Mouse (Mus musculus) urinary bladder, postnatal 25 days (tissue): ENCODE data around the gene Samd5.

Experiments
- DNase-seq: peaks from one replicate; pipeline ENCODE4 v3.0.0; 2022; ENCODE audit warnings: low spot score

Gene Samd5

DNA sequence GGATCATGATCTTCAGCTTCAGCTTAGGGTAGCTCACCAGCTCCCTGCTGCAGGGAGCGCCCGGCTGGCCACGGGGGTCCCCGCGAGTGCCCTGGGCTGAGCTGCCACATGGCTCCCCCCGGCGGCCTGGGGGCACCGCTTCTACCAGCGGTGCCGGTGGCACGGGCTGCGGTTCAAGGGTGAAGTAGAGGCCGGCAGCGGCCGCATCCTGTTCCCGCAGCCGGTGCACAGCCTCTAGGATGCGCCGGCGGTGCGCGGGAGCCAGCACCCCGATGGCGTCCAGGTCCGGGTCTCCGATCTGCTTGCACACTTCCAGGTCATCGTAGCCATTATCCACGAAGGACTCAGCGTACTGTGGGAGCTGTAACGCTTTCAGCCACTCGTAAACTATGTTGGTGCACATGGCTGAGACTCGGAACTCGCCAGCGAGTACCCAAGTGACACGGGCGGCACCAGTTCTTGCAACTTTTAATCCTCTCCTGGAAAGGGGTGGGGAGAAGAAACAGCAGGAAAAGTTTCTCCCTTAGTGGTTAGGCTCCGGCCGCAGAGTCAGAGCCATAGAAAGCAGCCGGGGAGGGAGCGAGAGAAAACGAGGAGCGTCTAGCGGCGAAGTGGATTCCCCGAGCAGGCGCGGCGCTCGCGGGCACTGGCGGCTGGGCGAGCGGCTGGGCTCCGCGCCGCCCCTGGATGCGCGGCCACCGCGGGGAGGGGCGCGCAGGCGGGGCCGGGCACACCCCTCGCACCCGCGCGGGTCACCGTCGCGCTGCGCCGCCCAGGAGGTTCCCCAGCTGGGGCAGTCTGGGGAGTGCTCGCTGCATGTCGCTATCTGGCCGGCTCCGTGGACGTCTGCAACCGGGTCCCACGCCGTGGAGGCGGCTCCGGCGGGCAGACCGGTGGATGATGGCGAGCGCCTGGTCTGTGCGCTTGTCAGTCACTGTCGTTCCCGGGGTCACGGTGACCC lies at the start of gene Samd5:
Gene Samd5 (minus strand): TSS at position 648 of the 961 bp plus-strand sequence.
- DNase-seq: peak; percentile 43

DNA sequence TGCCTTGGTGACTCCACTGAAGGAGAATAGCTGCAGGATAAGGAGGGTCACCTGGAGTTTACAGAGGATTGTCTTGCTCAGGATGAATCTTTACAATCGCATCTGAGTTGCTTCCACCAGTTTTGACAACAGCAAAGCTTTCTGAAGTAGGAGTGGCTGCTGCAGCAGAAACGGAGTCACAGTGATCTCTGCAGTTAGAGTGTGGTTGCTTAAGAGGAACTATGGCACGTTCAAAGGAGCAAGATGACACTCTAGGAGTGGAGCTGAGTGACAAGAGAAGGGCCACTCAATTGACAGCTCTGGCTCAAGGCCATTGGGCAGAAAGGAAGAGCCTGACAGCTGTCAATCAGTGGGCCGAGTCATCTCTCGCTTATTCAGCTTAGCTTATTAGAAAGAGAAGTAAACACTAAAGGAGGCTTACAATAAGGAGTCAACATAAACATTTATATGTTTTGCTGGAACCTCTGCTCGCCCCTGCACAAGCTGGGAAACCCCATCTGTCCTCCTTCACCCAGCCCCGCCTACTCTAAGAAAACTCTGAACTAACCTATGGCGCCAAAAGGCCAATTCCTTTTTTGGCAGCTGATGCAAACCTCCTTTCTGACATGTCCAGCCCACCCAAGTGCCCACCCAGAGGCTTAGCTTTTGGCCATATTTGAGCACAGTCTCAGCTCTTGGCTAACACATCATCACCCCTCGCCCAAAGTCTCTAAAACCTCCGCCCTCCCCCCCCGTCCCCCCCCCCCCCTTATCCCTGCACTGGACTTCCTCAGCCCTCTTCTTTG lies 47.7 kb upstream of the Samd5 start:
- no peak for DNase-seq

DNA sequence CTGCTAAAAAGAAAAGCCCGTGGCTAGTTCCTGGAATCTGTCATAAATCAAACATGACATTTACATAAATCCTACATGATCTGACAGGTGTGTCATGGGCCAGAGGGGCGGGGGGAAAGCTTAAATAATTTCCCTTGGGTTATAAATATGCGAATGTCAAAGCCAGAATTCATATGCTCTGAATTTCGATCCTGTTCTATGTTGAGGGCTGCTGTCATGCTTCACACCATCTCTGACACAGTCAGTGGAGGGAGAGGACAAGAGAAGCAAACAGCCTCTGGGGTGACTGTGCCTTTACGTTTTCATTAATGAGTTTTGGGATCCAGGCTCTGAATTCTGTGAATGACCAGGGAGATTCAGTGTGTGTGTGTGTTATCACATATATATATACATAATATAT lies 45.0 kb upstream of the Samd5 start:
- DNase-seq: no peak

DNA sequence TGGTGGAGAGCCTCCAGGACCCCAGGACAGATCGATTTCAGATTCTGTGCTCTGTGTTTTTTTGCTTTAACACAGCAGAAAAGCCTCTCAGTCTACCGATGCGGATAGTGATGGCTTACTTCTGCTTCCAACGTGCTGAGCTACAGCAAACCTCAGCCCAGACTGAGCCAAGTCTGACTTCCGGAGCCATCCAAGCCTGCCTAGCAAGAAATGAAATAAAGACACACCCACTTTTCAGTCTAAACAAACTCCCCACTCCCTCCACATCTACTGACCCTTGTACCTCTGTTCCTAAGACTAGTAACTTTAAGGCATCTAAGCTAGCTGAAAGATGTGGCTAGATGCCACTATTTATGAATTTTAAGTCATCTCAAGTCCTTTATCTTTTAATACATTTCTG lies 43.1 kb upstream of the Samd5 start:
- DNase-seq: no peak

DNA sequence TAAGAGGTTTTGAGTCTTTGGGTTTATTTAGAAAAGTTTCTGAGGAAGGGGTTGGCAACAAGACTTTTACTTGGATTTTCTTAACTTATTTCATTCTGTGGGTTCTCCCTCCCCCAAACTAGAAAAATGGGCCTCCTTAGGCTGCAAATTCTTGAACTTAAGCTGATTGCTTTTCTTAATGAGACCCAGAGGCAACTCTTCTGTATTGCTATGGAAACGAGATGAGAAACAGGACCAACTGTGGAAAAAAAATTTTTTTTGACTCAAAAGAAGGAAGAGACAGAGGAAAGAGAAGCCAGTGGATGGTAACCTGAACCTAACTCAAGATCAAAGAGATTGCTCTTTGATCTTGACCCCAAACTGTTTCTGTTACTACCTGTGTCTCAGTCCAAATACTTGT lies 29.9 kb upstream of the Samd5 start:
- no peak for DNase-seq

DNA sequence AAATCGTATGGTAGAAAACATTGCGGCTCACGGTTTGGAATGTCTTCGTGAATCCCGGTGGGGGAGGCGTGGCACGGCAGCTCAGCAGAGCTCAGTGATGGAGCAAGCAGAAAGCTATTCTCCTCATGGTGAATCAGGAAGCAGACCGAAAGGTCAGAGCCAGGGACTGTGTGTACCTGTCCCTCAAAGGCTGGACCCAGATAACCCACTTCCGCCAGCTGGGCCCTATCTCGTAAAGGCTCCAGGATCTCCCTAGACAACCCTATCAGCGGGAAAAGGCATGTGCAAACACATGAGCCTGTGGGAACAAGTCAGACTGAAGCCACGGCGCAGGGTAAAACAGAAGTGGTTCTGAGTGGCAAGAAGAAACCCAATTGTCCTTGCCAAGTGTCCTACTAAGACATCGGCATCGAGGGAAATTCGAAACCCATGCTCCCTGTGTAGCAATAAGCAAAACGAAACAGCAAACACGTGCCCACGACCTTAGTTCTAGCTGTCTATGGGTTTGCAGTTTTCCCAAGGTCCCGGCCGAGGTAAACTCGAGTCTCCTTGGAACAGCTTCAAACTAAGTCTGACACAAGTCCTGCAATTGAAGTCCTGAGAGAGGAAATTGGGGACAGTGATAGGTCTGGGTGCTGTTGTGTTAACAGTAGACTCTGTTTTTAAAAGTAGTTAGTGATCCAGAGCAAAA lies 24.2 kb upstream of the Samd5 start:
- peak; percentile 23 for DNase-seq

DNA sequence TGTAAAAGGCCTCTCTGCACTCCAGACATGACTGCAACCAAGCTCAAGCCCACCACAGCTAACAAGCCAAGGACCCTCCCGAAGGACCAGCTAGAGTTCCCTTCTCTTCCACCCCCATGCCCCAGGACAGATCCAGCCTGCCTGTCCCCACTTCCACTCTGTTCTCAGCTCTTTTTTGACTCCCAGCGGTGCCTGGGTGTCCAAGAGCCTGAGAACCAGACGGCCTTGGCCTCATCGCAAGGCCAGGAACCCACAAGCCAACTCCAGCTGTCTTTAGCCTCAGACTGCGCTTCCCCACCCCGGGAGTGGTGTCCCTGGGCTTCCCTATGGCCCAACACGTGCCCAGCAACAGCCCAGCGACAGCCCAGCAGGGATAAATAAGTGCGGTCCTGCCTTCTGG lies 23.1 kb upstream of the Samd5 start:
- no peak for DNase-seq

DNA sequence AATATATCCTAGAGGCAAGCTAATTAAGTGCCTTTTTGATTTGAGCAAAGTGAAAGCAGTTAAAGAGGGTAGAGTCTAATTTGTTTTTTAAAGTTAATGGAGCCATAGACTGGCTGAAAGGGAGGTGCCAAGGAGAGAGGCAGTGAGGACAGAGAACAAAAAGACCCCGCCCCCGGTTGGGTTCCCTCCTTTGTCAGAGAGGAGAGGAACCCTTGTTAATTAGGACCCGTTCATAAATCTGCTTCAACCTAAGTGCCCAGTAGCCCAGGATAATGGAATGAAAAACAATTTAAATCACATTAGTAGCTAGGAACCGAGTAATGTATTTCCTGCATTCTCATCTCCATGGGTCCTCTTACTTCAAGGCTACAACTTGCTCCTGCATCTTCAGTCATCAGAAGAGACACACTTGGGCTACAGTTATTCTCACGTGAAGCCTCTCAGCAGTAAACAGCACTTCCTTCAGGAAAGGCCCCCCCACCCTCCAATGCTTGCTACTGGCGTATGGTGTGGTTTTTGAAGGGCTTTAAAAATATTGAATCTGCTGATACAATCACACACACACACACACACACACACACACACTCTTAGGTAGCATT lies 21.6 kb upstream of the Samd5 start:
- no peak for DNase-seq

DNA sequence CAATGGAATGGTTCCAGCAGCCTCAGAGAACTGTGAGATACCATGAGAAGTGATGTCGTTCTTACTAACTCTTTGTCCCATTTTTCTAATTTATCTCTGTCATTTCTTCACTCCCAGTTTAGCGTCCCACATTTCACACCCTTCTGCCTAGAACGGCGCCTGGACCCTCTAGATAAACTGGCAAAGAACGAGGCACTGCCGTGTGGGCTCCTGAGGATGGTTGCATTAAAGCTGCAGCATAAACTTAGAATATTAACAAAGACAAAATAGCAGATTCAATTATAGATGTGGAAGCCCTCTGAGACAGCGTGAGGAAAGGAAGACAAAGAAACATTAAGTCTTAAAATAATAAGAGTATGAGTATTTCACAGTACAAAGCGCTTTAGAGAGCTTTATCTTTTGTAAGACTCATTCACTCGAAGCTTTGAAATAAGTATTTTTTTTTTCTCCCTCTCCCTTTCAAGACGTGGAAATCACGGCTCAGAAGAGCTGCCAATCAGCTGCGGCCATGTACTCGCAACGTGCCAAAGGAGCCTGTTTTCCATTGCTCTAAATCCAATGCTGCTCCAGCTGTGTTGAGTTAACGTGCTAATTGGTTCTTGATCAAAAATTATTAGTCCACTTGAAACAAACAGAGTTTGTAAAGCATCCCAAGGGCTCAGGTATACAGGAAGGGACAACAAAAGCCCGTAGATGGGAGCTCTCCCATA lies 19.1 kb upstream of the Samd5 start:
- DNase-seq: no peak

DNA sequence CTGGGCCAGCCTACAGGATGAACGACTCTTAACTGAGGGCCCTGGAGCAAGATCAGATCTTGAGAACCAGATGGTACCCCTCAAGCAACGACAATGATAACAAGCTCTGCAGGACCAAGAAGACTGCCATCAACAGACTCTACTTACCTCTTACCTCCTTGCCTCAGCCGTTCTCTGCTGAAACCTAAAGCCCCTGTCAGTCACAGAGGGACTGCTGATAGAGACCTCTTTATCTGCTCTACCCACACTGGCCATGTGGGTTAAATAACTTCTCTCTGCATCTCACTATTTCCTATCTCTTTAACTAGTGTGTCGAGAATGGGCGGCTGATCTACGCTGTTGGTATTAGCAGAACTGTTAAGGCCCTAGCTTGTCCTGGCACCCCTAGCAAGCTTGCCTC lies 5.9 kb upstream of the Samd5 start:
- DNase-seq: no peak

DNA sequence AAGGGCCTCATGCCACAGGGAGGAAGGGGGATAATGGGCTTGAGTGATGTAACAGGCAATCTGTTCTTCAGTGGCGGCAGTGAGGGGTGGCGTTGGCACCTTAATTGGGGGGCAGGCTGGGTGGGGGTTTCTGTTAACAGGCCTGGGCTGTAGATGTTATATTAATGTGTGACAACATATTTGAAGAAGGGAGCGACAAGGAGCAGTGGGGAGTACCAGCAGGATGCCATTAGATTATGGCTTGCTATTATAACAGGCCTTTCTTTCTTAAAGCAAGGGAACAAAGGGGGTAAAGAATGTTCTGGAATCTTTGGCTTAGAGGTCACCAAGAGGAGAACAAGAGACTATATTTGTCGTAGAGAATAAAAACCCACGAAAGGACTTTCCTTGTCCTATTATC lies 4.9 kb upstream of the Samd5 start:
- DNase-seq: no peak

DNA sequence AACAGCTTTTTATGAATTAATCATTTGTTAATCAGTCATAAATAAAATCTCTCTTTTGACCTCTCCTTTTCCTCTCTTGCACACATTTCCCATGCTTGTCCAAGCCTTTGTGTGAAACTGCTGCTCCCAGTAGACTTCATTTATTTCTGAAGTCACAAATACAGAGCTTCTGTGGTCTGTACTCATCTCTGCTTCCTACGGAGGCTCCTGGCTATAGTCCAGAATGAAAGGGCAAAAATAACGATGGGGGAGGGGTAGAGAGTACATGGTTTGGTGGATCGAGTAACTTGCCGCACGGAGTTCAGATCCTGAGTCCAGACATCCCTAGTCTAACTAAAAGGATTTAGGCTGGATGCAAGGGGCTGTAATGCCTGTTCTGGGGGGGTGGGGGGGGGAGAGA lies 3.1 kb upstream of the Samd5 start:
- DNase-seq: no peak

DNA sequence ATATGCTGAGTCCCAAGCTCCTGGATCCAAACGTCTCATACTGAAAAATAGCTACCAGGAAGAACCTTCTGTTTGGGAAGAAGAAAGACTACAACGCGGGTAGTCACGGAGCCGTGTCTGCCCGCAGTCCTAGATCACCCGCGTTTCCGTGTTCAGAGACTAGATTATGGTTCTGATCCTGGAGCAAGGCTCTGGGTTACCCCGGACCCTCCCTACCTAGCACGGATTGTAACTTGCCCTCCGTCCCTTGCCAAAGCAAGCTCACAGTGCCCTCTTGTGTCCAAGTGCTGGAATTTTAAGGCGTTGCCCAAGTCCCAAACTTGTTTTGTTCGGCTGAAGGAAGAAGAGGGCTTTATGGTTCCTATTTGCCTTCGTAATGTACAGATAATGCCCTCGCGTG lies 1.9 kb upstream of the Samd5 start:
- peak; percentile 61 for DNase-seq

DNA sequence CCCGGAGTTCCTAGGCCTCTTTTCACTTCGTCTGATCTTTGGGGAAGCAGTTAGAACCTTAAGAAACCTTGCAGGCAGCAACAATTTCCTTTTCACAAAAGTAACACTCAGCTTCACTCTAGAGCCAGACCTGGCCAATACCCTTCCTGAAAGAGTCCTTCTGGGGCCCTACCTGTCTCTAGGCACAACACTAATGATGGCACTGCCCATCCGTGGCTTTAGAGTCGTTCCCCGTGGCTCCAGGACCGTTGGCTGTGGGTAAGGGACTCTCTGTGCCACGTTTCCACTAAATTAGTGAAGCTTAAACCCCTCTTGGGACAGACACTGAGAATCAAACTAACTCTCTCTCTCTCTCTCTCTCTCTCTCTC lies 1.4 kb upstream of the Samd5 start:
- no peak for DNase-seq

DNA sequence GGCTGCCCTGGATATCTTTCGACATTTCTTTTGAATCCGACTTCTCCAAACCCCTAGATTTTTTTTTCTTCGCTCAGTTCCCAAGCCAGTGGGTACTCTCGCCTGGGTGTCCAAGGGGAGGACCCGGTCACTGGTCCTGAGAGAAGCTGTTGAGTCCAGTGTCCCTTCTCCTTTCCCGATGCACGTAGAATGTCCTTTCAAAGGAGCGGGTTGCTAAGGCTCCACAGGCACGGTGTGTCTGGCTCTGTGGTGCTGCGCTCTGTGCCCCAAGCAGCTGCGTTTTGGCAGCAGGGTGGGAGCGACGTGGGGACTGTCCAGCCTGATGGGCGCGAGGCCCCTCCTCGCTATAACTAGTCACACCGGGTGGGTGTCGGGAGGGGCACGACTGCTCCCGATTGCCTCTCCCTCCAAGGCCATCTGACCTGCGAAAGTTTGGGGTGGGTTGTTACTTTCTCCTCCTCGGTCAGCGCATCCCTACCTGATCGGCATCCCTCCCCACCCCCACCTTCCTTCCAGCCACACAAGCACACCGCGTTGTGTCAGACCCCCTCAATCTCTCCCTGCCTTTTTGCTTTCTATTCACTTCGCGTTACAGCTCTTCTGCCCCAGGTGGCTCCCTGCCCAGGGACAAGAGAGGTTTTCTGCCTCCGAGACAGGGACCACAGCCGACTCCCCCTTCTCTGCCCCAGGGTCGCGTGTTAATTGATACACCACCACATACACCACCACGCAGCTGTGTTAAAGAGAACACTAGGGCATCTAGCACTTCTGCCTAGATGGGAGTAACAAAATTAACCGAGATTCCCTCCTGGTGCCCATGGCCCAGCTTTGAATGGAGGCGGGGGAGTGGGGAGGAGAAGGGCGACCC lies 776 bp upstream of the Samd5 start:
- no peak for DNase-seq

DNA sequence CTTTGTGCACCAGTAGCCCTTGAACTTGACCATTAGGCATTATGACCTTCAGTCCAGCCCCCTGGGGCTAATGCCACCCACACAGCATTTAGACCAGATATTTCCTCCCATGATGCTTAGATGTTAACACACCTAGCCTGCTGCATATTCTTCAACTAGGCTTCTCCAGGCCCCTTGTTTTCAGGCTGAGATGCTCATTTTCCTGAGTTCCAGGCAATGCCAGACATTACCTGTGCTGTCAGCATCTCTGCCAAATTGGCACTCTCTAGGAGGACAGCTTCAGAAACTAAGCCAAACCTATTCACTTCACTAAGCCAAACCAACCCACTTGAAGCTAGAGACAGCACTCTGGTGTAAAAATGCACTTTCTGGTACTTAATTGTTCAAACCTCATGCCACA lies 1.7 kb downstream of the Samd5 start:
- no peak for DNase-seq

DNA sequence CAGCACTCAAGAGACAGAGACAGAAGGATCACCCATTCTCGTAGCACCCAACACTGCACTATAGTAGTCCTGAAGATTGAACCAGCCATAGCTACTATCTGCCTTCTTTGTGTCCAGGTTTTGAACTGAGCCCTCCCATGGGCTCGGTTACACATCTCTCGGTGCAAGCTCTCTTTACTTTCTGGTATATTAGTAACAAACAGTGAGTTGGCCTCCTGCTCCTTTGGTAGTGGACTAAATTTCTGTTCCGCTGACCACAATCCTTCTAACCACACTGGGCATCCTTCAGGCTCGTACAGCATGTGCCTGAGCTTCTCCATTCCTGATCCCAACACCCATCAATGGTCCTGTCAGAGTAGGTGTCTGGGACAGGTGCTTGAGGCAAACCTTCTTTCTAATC lies 2.3 kb downstream of the Samd5 start:
- DNase-seq: no peak

DNA sequence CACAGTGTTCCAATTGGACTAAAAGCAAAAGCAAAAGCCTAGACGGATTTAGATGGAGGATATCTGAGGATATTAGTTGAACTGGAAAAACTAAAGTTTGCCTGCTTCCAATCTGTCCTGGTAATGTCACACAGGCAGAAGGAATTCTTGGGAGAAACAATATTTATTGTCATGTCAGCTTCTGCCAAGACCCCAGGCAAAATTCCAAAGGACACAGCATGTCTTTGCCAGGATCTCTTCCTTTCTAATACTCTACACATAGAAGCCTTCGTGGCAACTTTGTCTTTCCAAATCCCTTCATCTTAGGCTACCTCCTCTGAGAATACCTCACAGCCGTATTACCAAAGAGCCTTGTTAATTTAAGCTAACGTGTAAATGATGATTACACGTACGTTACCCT lies 4.7 kb downstream of the Samd5 start:
- no peak for DNase-seq

DNA sequence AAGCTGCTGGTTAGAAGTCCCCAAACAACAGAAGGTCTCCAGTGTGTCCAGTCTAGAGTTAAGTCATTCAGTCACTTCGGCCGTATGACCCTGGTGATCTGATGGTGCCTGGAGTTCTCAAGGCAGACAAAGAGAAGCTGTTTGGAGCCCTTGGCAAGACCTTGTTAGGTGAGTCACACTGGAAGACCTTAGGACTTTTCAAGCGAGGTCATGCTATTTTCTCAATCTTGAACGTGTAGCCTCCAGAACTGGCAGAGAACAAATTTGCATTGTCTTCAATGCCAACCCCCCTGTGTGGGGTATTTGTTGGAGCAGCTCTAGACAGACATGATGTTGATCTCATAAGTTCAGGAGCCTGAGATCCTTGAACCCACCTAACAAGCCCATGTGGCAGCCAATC lies 6.2 kb downstream of the Samd5 start:
- no peak for DNase-seq

DNA sequence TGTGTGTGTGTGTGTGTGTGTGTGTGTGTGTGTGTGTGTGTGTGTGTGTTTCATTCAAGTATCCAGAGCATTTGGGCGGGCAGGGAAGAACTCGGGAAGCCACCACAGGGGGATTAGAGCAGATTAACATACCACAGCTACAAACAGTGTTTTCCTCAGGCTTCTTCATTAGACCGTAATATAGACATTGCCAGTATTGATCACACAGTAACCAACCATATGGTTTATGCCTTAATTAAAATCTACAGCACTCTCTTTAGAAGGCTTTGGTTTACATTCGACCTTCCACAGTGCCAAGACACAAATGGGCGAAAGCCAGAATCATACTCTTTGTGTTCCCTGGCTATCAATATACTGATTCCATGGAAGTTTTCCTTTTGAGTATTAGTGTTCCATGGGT lies 22.1 kb downstream of the Samd5 start:
- no peak for DNase-seq
